ENCODE assay signal across 19 mouse cellular contexts in the genomic region with DNA sequence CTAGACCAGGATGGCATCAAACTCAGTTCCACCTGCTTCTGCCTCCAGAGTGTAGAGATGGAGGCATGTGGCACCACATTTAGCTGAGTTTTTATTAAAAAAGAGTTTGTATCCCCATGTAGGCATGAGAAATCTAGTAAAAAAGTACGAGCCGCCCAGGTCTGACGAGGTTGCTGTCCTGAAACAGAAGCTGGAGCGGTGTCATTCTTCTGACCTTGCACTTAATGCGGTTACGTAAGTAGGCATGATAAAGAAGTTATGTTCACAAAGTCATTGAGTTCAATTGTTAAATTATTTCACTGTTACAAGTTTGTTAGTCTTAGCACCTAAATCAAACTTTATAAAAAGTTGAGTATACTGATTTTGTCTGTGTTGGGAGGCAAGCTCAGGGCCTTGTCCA.
"Had no signal": no experiment of that assay in that cellular context is flagged by ENCODE, and none has a peak within 500 bp of the region (broad histone marks: within the 10 kb centered on the region; RNA-seq: fewer than 3 reads in every experiment).

No protein-coding gene starts in this region.

- H3K27me3 ChIP-seq: limb, embryonic 12.5 days; limb, embryonic 15.5 days; liver, embryonic 13.5 days; midbrain, embryonic 12.5 days; midbrain, embryonic 15.5 days; neural tube, embryonic 13.5 days had no signal

- H3K27ac ChIP-seq: limb, embryonic 12.5 days; limb, embryonic 15.5 days; liver, embryonic 13.5 days; midbrain, embryonic 12.5 days; midbrain, embryonic 15.5 days; neural tube, embryonic 13.5 days had no signal

- H3K9me3 ChIP-seq: limb, embryonic 12.5 days; limb, embryonic 15.5 days; liver, embryonic 13.5 days; midbrain, embryonic 12.5 days; midbrain, embryonic 15.5 days; neural tube, embryonic 13.5 days had no signal

- H3K4me2 ChIP-seq: limb, embryonic 12.5 days; limb, embryonic 15.5 days; liver, embryonic 13.5 days; midbrain, embryonic 12.5 days; midbrain, embryonic 15.5 days; neural tube, embryonic 13.5 days had no signal

- DNase-seq: kidney, adult 9 months; kidney, postnatal 14 days; kidney, postnatal 4 days; left cerebral cortex, postnatal 4 days; liver, embryonic 13.5 days; lung, adult 2 months; lung, postnatal 14 days; lung, postnatal 4 days; retina, postnatal 1 day; right cerebral cortex, postnatal 25 days; spleen, adult 18-20 months; thymus, adult 18-20 months; thymus, postnatal 36 days had no signal

- H3K4me3 ChIP-seq: limb, embryonic 12.5 days; limb, embryonic 15.5 days; liver, embryonic 13.5 days; midbrain, embryonic 12.5 days; midbrain, embryonic 15.5 days; myocyte; neural tube, embryonic 13.5 days had no signal

- H3K9ac ChIP-seq: limb, embryonic 12.5 days; limb, embryonic 15.5 days; liver, embryonic 13.5 days; midbrain, embryonic 12.5 days; midbrain, embryonic 15.5 days; neural tube, embryonic 13.5 days had no signal

- H3K4me1 ChIP-seq: limb, embryonic 12.5 days; limb, embryonic 15.5 days; liver, embryonic 13.5 days; midbrain, embryonic 12.5 days; midbrain, embryonic 15.5 days; neural tube, embryonic 13.5 days had no signal

- ATAC-seq: midbrain, embryonic 15.5 days had no signal
